Mouse (Mus musculus) embryo, embryonic 11.5 days (tissue): ENCODE measurements around the gene Hdgf.
"Not testable (repeated sequence)": the region's sequence is repeated elsewhere in the genome, so short reads cannot be mapped to it uniquely, and the experiment has no call there.

Experiments used
- DNase-seq: peaks from one replicate; pipeline ENCODE4 v3.0.0-alpha.2; 2012; ENCODE audit warnings: low read depth, low spot score

Gene Hdgf

GRCm38 (mm10) chr3:87905880-87906485, at the start of gene Hdgf:
Gene Hdgf (plus strand): TSS chr3:87906321.
- DNase-seq = peak; percentile 94

DNA sequence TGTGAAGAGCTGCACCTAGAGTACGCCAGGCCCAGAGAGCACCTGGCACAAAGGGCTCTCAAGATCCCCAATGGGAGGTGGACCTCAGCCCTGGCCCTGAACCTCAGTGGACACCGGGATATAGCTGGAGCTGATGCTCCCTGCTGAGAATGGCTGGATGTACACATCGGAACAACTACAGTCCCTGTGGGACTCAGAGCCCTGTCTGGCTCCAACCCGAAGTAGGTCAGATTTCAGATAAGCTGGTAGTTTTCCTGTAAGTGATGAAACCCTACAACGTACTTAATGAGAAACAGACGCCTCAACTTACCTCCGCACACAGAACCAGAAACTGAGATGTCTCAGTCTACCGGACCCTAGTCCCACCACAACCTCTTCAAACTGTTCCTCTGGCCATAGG, 48.5 kb upstream of the Hdgf start:
- no peak for DNase-seq

- DNase-seq = peak; percentile 50
Measured at GRCm38 (mm10) chr3:87859813-87860212, 46.3 kb upstream of the Hdgf start.

GRCm38 (mm10) chr3:87864111-87864510, 42.0 kb upstream of the Hdgf start:
- DNase-seq = not testable (repeated sequence)

DNA sequence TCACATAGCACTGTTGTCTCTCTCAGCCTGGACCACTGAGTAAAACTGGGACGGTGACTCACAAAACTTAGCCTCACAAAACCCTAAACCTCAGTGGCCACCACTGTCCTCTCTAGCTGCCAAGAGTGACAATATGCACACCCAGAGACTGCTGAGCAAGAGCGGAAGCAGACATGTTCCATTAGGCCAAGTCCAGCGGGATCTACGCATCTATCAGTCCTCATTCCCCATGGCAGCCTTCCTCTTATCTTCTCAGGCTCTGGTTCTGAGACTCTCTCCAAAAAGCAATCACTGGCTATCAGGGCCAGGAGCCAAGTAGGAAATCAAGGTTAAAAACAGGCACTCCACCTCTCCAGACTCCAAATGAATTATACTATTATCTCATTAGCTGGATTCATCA, 28.4 kb upstream of the Hdgf start:
- DNase-seq = no peak

GRCm38 (mm10) chr3:87884291-87884690, 21.8 kb upstream of the Hdgf start:
- DNase-seq = no peak

DNA sequence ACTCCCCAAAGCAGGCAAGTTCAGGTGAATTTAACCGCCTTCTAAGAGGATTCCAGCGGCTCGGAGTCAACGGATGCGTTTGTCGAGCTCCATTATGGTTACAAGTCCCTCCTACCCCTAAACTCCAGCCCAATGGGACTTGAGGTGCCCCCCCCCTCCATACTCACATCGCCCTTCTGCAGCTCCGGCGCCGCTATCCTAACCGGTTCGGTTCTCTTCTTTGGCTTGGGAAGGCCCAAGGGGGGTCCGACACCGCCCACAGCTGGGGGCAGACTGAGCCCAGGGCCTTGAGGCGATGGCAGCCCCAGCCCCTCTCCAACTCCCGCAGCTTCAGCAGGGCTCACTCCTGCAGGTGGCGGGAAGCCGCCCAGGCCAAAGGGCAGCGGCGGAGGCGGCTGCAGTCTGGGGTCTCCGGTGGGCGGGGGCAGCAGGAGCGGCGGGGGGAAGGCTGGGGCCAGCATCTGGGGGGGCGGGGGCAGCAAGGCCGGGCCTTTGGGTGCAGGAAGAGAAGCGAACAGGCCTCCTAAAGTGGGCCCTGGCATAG, 21.3 kb upstream of the Hdgf start:
- DNase-seq = peak; percentile 17

GRCm38 (mm10) chr3:87885281-87886003, 20.7 kb upstream of the Hdgf start, which contains the start of gene Prcc:
Gene Prcc (minus strand): TSS chr3:87885608.
- DNase-seq = peak; percentile 94

- DNase-seq = no peak
Measured at GRCm38 (mm10) chr3:87886004-87886365, 20.1 kb upstream of the Hdgf start.

DNA sequence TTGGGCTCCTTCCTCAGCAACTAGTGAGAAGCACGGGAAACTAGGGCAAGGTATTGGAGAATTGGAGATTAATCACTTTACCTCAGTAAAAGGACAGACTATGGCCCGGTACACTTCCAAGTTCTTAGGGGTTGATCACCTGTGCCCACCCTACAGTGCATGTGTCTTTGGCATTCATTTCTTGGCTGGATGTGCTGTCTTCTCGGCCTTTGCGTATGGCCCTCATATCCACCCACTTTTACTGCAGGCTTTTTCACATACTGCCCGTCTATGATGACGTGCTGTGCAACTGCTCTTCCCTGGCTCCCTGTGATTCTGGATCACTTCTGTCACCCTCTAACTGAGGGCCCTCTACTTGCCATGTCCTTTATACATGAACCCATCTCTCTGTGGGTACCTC, 19.7 kb upstream of the Hdgf start:
- DNase-seq = no peak

DNA sequence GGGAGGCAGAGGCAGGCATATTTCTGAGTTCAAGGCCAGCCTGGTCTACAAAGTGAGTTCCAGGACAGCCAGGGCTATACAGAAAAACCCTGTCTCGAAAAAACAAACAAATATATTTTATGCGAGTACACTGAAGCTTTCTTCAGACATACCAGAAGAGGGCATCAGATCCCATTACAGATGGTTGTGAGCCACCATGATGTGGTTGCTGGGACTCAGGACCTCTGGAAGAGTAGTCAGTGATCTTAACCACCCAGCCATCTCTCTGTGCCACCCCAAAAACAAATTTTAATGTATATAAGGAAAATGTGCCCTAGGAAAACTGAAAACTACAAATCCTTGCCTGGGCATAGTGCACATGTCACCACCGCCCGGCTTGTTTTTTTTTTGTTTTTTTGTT, 18.7 kb upstream of the Hdgf start:
- not testable (repeated sequence) for DNase-seq

DNA sequence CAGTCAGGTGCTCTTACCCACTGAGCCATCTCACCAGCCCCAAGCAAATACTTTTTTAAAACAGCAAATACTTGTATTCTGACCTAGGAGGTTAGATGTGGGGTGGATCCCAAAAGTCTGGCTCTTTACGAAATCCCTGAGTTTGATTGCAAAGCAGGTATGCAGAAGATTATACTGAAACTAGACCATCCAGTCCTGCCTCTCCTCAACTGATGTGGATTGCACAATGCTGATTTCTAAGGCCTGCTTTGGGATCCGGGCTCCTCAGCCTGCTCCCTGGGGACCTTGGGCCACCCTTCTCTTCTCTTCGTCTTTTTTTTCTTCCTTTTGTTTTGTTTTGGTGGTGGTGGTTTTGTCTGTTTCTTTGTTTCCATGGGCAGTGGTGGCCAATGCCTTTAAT, 14.6 kb upstream of the Hdgf start:
- no peak for DNase-seq

GRCm38 (mm10) chr3:87893367-87893905, 12.7 kb upstream of the Hdgf start:
- DNase-seq = no peak

DNA sequence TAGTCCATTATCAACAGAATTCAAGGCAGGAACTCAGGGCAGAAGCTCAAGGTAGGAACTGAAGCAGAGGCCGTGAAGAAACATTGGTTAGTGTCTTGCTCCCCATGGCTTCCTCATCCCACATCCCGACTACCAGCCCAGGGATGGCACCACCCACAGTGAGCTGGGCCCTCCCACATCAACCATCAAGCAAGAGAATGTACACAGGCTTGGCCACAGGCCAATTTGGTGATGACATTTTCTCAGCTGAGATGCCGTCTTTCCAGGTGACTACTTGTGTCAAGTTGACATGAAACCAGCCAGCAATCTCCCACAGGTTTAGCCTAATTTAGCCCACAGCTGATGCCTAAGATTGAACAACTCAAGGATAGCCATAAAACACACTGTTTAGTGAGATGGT, 6.9 kb upstream of the Hdgf start:
- no peak for DNase-seq

DNA sequence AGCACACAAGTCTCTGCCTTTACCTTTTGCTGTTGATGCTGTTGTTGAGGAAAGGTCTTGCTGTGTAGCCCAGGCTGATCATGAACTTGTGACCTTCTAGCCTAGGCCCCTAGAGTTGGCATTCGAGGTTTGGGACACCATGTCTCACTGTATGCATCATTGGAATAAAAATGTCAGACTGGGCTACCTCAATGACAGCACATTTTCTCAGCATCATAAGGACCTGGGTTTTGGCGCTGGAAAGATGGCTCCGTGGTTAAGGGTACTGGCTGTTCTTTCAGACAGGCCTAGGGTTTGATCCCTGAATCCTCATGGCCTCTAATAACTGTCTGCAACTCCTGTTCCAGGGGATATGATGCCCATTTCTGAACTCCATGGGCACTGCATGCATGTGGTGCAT, 6.3 kb upstream of the Hdgf start:
- DNase-seq = no peak

DNA sequence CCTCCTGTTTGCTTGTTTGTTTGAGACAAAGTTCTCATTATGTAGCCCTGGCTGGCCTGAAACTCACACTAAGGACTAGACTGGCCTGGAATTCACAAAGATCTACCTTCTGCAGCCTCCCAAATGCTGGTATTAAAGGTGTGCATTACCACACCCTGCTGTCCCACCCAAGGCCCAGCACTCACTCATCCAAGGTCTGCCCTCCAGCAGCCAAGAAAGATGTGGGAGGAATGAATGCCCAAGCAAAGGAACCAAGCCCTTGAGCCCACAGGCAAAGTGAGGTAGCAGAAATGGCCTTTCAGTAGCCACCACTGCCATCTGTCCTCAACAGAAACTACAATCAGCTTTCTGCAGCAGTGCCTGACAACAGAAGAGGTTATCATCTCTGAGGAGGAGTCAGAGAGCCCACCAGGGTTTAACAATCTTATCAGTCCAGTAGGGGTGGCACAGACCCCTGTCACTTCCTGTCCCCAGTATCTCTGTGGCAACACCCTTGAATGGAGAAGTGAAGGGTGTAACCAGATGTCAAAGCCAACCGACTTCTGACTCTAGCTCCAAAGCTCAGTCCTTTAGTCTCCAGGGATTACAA, 5.0 kb upstream of the Hdgf start:
- no peak for DNase-seq

DNA sequence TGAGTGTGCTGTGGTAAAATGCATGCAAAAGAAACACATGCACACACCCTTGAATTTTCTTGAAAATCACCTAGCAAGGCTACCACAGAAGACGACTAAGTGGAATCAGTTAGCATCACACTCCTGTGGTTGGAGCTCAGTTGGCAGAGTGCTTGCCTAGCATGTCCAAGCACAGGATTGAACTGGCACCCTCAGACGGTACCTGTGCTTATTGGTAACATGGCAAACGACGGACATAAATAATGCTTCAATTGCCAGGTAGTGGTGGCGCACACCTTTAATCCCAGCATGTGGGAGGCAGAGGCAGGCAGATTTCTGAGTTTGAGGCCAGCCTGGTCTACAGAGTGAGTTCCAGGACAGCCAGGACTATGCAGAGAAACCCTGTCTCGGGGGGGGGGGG, 4.2 kb upstream of the Hdgf start:
- not testable (repeated sequence) for DNase-seq

GRCm38 (mm10) chr3:87903821-87904220, 2.3 kb upstream of the Hdgf start:
- no peak for DNase-seq

DNA sequence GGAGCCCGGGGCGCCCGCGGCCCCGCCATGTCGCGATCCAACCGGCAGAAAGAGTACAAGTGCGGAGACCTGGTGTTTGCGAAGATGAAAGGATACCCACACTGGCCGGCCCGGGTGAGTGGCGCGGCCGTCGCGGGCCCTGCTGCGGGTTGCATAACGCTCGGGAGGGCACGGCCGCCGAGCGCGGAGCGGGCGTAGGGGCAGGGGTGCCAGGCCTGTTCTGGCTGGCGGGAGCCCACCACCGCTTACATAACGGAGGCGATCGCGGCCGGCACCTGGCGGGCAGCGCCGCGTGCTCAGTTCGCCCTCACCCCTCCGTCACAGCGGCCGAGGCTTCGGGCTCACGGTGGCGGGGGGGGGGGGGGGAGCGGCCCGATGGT, 470 bp downstream of the Hdgf start:
- DNase-seq = no peak

- no peak for DNase-seq
Measured at GRCm38 (mm10) chr3:87906981-87907857, 1.1 kb downstream of the Hdgf start.

DNA sequence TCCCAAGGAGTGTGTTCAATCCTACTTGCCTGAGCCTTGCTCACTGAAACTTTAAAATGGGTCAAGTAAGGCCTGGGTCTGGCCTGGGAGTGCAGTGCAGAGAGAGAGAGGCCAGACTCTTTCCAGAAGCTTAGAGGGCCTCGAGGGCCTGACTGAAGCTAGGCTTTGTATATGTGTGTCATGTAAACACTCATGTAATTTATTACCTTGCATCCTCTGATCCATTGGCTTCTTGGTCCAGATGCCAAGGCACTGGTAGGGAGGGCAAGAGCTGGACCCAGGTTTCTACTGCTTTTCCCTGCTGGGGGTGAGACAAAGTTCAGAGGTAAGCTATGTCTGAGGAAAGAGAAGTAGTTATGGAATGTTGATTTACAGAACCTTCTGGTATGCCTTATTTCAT, 1.8 kb downstream of the Hdgf start:
- DNase-seq = no peak

DNA sequence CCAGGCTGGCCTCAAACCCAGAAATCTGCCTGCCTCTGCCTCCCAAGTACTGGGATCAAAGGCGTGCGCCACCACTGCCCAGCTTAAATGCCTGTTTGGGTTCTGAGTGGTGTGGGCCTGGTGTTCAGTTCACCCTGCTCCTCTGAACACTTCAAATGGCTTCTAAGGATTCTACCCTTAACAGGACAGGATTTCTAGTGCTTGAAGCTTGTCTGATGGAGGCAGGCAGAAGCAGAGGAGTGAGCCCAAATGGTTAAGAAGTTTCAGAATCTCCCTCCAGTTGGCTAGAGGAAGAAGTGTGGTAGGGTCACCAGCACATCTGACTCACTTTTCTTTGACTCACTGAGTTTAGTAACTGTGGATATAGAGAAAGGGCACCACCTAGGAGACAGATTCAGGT, 3.3 kb downstream of the Hdgf start:
- no peak for DNase-seq
